Mouse (Mus musculus) hematopoietic stem cell, adult 5-6 weeks (primary cell): ENCODE data around the gene Gm12394. TPM values are rescaled to one million over a fixed set of nuclear protein-coding genes. Genes with fewer than 3 reads are reported as not detected.
"Not testable (repeated sequence)": the region's sequence is repeated elsewhere in the genome, so short reads cannot be mapped to it uniquely, and the experiment has no call there.

Experiments used
- ATAC-seq, 2 experiments: fragments of 125-278 bp in 1 of 2; replicated peaks in 1 of 2; 2 replicates each; pipeline ENCODE4 v1.8.0; 2016 to 2017; ENCODE audit warnings: inconsistent platforms in 2 of 2, mild to moderate bottlenecking in 2 of 2, moderate number of reproducible peaks in 2 of 2, low read depth in 1 of 2, moderate TSS enrichment in 1 of 2; ENCODE audit not compliant: low FRiP score in 2 of 2, poor library complexity in 2 of 2, severe bottlenecking in 2 of 2, insufficient read depth in 1 of 2, low TSS enrichment in 1 of 2
- total RNA-seq: library from RNA; stranded (forward); fragments of 172-1452, 232-1000 nt; gene quantifications from 2 replicates; pipeline ENCODE4 v1.2.3, GENCODE M21; 2017

Gene Gm12394
- total RNA-seq: not detected in 2 replicates

- ATAC-seq: not testable (repeated sequence)
Measured at GRCm38 (mm10) chr4:42856671-42857070, at the start of gene Gm12394. Gene Gm12394, minus strand, starts transcription at chr4:42856771.

DNA sequence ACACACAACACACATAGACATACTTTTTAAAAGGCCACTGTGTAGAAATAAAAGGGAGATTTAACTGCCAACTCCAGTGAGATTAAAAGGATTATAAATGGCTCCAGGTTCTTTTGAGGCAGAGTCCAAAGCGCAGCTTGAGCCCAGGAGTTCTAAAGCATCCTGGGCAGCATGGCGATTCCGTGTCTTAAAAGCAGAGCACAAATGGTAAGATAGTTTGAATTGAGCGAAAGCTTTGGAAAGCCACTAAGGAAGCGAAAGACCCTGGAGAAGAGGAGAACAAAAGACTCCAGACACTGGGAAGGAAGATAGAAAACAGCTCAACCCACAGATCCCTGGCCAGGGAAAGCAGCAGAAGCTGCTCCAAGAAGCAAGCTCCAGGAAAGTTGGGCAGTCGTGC, 48.4 kb upstream of the Gm12394 start:
- ATAC-seq: no peak

DNA sequence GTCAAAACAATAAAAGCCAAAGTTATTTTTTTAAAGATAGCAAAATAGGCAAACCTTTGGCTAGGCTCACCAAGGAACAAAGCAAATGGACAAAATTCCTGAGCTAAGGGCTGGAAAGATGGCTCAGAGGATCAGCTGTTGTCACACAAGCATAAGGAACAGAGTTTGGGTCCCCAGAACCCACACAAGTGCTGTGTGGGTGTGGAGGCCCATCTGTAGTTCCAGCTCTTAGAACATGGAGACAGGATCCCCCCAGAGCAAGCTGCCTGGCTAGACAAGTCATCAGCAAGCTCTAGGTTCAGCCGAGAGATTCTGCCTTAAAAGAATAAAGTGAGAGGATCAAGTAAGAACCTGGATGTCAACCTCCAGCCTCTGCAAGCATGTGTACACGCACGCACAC, 48.0 kb upstream of the Gm12394 start:
- no peak for ATAC-seq

- no peak for ATAC-seq
Measured at GRCm38 (mm10) chr4:42903942-42904341, 47.4 kb upstream of the Gm12394 start.

GRCm38 (mm10) chr4:42902730-42903129, 46.2 kb upstream of the Gm12394 start:
- no peak for ATAC-seq

DNA sequence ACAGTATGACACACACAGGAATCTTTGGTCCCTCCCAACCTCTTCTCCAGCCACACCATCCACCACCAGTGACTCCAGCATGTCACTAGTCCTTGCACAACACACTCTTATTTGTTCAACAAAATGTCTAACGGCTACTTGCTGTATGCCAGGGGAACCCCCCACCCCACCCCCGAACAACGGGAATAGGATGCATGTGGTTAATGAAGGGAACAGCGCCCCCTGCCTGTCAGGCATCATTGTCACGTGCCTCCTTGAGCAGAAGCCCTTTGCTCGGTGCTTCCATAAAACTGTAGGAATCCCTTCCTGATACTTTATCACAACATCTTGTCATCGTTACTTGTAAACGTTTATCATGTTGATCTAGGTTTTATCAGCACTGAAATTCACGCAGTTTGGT, 45.6 kb upstream of the Gm12394 start:
- peak; percentile 42 to 53; a peak in 2 of 4 replicates for ATAC-seq

DNA sequence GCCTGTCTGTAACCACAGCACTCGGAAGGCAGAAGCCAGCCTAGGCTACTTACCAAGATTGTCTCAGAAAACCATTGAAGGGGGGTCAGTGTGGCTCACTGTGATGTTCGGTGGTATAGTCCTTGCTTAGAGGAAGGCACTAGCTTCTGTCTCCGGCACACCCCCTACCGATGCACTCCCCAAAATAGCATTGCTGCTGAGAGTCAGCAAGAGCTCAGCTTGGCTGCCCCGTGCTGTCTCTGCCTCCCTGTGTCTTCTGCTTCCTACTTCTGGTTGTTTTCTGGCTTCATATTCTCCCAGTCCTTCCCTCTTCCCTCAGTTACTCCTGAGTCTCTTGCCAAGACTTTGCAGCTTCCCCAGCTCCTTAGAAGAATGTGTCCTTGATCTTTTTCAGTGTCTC, 44.3 kb upstream of the Gm12394 start:
- no peak for ATAC-seq

GRCm38 (mm10) chr4:42898914-42899313, 42.3 kb upstream of the Gm12394 start:
- ATAC-seq: no peak

- no peak for ATAC-seq
Measured at GRCm38 (mm10) chr4:42895118-42895517, 38.5 kb upstream of the Gm12394 start.

DNA sequence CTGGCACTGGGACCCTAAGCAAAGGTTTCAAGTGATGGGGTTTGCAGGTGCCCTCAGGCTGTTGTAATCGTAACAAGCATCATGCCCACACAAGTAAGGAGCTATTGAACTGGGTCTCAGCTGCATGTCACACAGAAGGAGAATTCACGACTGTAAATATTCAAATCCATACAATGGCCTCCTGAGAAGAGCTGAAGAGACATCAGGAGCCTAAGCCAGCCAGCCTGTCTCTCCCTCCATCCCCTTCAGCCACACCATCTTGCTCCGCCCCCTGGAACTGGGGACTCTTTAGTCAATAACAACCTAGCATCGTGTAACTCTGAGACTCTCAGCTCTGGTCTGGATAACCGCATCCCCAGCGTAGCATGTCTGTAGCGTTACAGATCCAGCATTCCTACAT, 34.6 kb upstream of the Gm12394 start:
- no peak for ATAC-seq

DNA sequence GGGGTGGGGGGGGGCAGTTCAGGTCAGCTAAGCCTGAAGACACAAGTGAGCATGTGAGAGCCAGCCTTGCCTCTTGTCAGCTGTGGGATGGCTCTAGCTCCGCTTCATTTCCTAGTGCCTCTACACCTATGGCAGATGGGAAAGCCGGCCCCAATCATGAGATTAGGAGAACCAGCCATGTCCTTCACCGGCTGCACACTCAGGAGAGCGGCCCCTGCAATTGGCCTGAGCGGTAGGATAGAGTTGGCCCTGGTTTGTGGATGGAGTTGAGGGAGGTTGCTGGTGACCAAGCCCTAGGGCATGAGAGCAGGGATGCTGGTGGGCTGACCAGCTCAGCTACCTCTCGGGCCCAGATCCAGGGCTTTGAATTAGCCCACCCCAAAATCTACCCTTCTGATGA, 32.2 kb upstream of the Gm12394 start:
- ATAC-seq: no peak

DNA sequence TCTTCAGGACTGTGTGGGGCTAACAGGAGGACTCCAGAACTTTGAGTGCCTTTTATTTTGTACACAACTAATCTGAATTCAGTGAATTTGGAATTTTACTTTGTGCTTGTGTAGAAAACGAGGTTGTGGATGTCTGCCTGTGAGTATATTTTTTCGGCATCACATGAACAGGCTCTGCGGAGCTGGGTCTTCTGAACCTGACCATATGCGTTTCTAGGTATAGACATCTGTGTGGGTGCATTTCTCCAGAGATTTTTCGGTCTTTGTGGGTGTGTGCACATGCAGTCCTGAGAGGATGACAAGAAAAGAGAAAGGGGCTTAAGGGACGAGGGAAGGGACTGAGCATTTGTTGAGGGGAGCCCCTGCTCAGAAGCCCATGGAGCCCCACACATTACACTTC, 30.4 kb upstream of the Gm12394 start:
- no peak for ATAC-seq

- ATAC-seq: no peak
Measured at GRCm38 (mm10) chr4:42880677-42880948, 24.0 kb upstream of the Gm12394 start.

GRCm38 (mm10) chr4:42879829-42880676, 23.5 kb upstream of the Gm12394 start:
- peak; percentile 43 to 61 for ATAC-seq

DNA sequence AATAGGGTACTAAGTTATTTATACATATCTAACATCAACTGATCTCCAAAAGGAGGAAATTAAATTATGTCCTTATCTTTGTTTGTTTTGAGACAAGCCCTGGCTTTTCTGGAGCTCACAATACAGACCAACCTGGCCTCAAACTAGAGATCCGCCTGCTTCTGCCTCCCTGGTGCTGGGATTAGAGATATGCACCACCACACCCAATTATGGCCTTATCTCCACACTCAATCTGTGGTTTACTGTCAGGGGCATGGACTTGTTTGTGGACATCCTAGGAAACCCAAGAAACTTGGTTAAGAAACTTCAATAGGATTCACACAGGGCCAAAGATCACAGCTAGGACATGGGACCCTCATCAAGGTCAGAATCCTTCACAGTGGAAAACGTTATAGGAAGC, 21.1 kb upstream of the Gm12394 start:
- no peak for ATAC-seq

- ATAC-seq: peak; percentile 74 to 88; a peak in 3 of 4 replicates
Measured at GRCm38 (mm10) chr4:42876586-42877291, 20.2 kb upstream of the Gm12394 start.

- ATAC-seq: no peak
Measured at GRCm38 (mm10) chr4:42874134-42874533, 17.6 kb upstream of the Gm12394 start, which contains the start of gene Fam205c. Gene Fam205c, minus strand, starts transcription at chr4:42874234.

DNA sequence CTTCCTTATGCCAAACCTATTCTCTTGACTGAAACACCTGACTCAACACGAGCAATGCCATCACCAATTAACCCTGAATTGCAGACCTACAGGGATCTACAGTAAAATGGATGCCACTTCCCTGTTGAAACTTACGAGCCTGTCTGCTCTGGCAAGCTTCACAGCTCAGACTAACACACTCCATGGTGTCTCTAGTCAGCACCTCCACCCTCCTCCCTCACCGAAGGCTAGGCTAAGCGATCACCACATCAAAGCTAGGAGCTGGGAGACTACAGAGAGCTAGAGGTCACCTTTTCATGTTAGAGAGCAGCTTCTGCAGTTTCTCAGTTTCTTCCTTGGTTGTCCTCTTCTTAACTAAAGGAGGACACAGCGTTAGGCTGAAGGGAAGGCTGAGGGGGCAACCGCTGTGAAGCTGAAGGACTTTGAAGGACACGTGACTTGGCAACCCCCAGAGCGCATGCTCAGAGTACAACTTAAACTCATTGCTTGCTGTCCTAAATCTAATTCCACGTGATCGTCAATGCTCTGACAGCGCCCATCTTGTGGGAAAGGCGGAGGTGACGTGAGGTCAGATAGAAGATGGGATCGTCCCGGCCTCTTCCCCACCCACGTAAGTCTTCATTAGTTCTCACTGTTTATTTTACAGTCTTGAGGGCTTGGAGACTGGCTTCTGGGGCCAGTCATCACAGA, 16.3 kb upstream of the Gm12394 start:
- ATAC-seq: no peak
